Mouse (Mus musculus): ENCODE results near the gene Prpf8.
"Not testable (repeated sequence)": the region's sequence is repeated elsewhere in the genome, so short reads cannot be mapped to it uniquely, and the experiment has no call there.

Prpf8 gene

DNA sequence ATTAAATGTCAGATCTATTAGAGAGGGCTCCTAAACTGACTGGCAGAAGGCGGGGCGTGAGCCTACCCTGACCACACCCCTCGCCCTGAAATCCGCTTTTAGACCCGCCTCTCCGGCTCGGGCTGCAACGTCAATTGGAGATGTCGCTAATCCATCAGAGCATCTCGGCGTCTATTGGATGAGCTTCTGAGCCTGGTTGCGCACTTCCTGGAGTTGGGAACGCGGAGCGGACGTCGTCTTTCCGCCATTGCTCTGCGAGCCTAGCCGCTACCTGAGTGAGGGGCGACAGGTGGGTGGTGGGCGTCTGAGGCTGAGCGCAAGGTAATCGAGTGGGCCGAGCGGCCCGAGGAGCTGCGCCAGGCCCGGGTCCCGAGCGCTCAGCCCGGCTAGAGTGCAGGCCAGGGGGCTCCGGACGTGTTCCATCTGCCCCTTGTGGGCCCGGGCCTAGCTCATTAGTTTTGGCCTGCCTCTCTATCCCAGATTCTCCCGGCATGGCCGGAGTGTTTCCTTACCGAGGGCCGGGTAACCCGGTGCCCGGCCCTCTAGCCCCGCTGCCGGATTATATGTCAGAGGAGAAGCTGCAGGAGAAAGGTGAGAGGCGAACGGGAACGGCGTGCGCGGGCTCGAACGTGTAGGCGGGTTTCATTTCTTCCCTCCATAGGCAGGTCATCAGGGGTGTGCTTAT lies at the start of gene Prpf8:
Prpf8 (plus strand) TSS at position 216 of the 685 bp plus-strand sequence.
- in situ Hi-C loops (cut with MboI, MseI) = no loop called here

DNA sequence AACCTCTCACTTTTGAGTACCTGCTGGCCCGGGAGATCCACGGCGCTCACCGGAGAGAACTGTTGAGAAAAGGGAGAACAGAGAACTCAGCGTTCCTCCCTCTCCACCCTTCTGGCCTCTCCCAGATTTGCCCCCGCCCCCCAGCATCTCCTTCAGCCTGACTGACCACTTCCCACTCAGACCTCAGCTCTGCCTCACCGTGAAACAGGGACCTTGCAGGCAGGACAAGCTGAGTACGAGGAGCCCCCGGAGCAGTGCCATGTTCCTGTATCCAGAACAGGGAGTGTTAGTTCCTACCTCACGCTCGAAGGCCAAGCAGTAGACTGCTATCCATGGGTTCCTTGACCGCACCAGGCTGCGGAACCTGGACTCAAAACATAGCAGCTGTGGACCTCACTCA lies 48.4 kb upstream of the Prpf8 start:
- in situ Hi-C loops (cut with MboI, MseI) = no loop called here

DNA sequence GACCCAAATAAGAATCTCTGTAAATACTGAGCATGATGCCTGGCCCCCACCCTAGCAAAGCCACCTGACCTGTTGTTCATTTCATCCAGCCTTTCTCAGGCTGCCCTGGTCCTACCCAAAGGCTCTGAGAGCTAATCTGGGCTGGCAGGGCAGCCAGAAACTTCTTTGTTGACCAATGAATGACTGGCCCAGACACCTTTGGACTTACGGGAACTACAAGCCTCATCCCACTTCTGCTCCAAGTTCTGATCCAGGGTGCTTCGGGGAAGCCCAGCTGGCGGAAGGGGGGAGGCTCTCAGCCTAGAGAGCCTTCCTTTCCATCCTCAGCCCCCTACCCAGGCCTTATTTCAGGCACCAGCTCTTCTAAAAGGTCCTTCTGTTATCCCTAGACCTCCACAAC lies 47.8 kb upstream of the Prpf8 start:
- in situ Hi-C loops (cut with MboI, MseI) = no loop called here

DNA sequence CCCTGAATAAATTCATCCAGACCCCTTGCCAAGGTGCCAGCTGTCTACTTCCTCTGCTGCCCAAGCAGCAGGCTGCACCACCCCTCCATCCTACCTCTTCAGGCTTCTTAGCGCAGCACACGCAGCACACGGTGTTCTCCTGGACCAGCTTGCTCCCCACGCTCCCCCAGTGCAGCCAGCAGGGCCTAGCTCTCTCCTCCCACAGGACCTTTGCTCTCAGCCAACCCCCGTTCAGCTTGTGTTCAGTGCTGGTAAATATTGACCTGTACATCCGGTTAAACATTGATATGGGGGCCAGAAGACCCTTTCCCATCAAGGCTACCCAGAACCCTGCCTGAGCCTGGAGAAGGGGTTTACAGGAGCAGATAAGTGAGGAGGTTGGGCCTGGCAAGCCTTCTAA lies 47.3 kb upstream of the Prpf8 start, which contains the start of gene Serpinf2:
Serpinf2 (minus strand) TSS at position 229 of the 400 bp plus-strand sequence.
- in situ Hi-C loops (cut with MboI, MseI) = no loop called here

DNA sequence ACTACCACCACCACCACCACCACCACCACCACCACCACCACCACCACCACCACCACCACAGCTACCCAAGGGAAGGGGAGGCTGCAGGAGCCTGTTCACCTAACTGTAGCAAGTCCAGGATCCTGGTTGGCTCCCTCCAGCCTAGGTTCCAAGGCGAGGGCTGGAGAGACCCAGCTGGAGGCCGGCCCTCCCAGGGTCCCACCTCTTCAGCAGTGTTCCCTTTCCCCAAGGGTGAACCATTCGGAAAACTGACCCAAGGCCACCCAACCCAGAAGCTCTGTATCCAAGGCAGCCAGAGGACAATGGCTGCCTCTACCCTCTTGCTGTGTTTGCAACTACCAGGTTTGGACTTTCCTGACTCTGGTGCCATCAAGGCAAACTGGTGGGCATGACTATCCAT lies 46.7 kb upstream of the Prpf8 start:
- in situ Hi-C loops (cut with MboI, MseI) = no loop called here

DNA sequence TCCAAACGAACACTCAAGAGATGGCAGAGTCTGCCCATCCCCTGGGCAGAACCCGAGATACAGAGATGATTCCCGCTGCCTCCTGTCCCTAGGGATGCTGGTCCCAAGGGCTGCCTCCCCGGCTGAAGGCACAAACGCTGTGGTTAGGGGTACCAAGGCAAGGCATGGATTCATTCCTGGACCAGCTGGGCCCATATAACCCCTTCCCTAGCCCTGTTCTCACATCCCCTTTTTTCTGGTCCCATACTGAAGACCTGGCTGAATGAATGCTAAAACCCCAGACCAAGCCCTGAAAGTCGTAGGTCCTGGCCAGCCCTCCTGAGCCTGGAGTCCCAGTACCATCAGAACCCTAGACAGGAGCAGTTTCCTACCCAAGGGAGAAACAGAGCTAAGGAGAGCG lies 45.6 kb upstream of the Prpf8 start:
- in situ Hi-C loops (cut with MboI, MseI) = no loop called here

DNA sequence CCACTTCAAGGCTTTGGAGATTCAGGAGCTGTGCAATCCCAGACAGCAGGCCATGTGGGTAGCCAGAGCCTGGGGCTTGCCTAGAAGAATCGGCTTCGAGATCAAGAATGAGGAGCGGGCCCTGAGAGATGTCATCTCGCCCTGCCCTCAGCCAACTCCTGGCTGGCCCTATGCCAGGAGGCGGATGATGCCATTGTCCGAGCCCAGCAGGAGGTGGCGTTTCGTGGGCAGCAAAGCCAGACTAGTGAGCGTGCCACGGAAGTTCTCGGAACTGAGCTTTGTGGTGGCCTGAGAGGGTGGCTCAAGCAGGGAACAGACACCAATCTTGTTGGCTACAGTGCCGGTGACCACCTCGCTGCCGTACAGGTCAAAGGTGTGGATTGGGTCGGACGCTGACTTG lies 45.0 kb upstream of the Prpf8 start:
- in situ Hi-C loops (cut with MboI, MseI) = no loop called here

DNA sequence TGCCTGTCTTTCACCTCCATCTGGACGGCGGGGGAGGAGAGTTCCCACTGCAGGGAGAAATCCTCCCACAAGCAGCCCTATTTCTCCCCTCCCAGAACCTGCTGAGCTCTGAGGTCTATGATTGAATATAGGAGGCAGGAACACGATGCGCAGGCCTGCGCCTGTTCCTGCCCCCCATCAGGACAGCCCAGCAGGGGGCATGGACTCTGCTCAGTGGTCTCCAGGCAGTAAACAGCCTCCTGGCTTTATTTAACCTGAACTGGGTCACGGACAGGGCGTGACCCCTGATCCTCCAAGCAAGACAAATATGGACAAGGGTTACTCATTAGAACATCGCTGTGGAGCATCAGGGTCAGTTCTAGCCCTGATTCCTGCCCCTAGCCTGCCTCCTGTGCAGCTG lies 42.9 kb upstream of the Prpf8 start:
- in situ Hi-C loops (cut with MboI, MseI) = no loop called here

DNA sequence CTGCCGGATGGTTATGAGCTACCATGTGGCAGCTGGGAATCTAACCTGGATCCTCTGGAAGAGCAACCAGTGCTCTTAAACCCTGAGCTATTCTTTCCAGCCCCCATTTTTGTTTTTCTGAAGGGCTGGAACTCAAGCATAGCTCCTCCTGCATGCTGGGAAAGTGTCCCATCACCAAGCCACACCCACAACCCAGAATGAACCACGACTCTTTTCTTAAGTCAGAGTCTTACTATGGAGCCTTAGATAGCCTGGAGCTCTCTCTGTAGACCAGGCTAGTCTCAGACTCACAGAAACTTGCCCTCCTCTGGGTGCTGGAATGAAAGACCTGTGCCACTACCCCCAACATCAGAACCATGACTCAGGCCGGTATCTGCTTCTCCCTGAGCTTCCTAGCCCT lies 38.0 kb upstream of the Prpf8 start:
- in situ Hi-C loops (cut with MboI, MseI) = no loop called here

DNA sequence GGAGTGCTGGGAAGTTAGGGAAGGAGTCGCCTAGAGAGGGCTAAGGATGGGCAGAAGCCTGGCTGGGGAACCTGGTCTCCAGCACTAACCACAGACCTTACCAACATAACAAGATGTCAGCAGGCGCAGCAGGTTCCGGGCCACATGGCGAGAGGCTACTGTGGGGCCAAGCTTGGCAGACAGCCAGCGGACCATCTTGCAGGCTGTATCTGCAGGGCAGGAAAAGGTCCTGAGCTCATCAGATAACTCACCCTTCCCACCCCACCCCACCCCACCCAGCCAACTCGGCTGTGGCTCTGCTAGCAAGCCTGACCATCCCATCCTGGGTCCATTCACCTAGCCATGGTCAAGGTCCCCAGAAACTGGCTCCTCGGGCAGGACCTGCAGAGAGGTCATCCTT lies 36.9 kb upstream of the Prpf8 start:
- in situ Hi-C loops (cut with MboI, MseI) = no loop called here

DNA sequence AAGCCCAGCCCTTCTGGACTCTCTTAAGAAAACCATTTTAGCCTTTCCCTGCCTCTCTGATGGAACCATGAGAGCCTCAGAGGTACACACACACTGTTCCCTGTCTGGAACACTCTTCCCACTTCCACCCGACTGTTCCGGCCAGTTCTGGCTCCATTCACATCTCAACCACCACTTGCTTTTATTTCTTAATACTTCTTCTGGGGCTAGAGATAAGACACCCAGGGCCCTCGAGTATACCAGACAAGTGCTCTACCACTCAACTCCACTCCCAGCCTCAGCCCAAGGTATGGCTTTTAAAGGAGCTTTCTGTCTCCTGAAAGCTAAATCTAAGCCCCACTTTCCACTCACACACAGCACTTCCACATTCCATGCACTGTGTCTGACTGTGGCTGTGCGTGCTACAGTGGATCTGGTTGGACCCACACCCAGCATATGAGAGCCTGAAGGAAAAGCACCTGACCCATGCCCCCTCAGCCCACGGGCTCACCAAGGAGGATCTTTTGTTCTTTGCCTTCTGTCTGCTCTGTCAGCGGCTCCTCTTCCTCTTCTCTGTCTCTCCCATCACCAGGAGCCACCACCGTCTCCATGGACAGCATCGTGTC lies 36.2 kb upstream of the Prpf8 start:
- in situ Hi-C loops (cut with MboI, MseI) = no loop called here

DNA sequence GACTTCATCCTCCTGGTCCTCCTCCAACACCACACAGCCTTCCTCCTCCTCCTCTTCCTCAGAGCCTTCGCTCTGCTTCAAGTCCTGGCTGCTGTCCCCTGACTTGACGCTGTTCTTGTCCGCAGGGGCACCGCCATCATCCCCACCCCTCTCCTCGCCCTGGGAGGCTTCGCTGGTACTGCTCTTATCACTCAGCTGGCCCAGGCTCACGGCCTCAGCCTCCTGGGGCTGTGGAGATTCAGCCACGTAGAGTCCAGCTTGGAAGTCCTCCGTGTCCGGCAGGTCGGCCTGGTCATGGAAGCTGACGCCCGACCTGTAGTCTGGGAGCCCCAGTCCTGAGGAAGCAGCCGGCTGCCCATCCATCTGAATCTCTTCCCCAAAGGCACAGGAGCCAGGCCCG lies 35.7 kb upstream of the Prpf8 start:
- in situ Hi-C loops (cut with MboI, MseI) = no loop called here

DNA sequence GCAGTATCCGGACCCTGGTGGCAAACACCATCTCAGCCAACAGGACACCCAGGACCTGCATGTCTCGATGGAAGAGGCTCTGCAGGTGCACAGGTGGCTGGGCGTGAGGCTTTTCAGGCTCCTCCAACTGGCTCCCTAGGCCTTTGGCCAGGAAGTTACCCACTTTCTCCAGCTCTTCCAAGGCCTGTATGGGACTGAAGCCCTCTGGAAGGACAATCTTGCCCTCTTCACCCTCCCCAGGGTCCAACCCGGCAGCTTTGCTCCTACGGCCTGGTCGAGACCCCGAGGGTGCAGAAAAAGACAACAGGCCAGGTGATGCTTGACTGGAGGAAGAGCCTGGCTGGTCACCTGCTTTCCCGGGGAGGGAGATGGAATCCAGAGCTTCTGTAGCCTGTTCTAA lies 34.5 kb upstream of the Prpf8 start:
- in situ Hi-C loops (cut with MboI, MseI) = no loop called here

DNA sequence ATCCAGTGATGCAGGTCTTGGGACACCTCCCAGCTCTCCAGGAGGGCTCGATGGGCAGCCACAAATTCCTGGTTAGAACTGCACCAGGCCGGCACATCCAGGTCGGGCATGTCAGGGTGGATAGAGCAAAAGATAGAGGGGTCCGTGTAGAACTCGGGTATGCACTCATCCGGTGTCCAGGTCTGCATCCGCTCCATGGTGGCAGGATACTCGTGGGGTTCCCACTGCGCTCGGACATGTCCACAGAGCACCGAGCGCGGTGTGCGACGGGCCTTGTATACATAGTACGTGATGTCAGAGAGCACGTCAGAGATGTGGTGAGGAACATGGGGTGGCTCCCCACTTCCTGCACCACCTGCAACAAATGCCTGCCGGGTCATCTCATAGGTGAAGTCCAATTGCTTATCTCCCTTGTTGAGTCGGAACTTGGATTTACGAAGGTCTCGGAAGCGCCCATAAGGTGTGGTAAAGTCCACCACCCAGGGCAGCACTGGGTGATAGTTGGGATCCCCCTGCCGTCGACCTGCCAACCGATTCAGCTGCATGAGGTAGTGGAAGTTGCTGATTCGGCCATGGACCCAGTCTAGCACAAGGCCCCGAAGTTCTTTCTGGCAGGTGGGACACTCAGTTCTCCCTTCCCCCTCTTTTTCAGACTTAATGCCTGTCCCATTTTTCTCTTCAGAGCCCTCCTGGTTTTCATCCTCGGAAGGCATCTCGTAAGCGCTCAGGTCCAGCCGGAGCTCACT lies 33.6 kb upstream of the Prpf8 start:
- in situ Hi-C loops (cut with MboI, MseI) = no loop called here

DNA sequence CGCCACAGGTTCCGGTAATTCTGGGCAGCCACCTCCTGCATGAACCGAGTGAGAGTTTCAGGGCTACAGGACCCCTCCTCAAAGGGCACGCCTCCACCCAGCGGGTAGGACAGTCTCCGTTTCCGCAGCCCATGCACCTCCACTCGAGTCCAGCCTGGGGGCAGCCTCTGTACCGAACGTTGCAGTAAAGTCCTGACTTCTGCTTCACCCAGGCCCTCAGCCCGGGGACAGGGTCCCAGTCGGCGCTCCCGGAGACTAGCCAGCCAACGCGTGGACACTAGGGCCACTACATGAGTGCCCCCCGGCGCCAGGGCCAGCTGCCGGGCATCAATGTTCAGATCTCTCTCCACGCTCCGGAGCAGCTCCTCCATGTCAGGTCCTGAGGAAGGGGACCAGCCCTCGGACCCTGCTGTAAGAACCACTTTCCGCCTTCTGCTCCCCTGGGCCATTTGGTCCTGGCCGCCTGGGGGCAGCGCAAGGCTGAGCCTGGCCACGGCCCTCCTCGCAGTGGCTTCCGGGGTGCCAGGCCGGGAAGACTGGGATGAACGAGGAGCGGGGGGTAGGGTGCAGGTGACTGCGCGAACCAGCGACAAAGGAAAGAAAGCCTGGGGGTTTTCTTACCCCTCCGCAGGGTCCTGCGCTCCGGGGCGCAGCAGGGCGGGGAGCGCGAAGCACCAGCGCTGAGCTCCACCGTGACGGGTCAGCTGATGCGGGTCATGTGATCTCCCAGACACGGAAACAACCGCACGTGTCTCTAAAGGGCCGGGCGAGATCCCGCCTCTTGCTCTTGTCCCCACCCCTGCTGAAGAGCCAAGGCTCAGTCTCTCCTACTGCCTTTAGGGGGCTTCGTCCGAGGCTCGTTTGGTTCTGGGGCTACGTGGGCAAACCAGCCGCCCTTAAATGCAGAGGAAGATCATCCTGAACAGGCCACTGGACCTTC lies 32.4 kb upstream of the Prpf8 start, which contains the start of gene Wdr81:
Wdr81 (minus strand) TSS at position 727 of the 940 bp plus-strand sequence.
- in situ Hi-C loops (cut with MboI, MseI) = no loop called here

DNA sequence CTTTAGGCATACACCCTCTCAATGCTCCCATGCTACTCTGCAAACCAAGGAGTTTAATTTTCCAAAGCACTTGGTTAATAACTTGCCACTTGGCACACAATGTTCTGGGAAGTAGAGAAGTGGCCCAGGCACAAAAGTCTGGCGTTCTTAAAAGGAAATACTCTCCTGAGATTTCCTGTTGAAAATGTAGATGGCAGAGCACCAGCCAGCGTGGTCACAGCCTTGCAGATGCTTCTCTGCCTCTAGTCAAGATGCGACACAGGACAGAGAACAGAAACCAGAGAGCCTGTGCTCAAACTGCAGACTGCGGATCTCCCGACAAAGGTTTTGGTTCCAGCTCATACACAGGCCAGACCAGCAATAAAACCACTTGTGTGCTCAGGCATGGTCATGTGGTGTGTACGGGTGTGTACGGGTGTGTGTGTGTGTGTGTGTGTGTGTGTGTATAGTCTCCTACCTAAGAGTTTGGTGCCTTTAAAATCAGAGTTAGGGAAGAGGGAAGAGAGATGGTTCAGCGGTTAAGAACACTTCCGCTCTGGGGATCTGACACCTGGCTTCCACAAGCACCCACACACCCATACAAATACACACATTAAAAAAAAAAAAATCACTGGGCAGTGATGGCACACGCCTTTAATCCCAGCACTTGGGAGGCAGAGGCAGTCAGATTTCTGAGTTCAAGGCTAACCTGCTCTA lies 31.4 kb upstream of the Prpf8 start:
- in situ Hi-C loops (cut with MboI, MseI) = no loop called here

DNA sequence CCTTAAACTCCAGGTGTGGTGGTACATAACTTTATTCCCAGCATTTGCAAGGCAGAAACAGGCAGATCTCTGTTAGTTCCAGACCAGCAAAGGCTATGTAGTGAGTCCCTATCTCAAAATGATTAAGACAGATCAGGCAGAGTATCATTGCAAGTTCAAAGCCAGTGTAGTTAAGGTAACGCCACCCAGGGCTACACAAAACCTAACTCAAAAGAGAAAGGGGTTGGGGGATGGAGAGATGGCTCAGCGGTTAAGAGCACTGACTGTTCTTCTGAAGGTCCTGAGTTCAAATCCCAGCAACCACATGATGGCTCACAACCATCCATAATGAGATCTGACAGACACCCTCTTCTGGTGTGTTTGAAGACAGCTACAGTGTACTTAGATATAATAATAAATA lies 30.6 kb upstream of the Prpf8 start:
- in situ Hi-C loops (cut with MboI, MseI) = not testable (repeated sequence)

DNA sequence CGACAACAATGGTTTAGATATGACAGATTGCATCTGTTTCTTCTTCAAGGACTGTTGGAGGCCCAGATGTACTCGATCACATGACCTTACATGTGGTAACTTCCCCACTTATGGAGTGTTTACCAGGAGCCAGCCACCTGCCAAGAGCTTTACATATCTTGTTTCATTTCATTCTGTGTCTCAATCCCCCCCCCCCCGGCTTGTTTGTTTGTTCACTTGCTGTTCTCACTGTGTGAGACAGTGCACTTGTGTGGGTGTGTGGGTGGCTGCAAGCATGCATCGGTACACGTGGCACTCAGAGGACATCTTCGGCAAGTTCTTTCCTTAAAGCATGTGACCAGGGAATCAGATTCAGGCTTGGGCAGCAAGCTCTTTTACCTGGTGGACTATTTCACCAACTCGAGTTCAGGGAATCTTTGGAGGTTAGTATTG lies 30.2 kb upstream of the Prpf8 start:
- in situ Hi-C loops (cut with MboI, MseI) = no loop called here

DNA sequence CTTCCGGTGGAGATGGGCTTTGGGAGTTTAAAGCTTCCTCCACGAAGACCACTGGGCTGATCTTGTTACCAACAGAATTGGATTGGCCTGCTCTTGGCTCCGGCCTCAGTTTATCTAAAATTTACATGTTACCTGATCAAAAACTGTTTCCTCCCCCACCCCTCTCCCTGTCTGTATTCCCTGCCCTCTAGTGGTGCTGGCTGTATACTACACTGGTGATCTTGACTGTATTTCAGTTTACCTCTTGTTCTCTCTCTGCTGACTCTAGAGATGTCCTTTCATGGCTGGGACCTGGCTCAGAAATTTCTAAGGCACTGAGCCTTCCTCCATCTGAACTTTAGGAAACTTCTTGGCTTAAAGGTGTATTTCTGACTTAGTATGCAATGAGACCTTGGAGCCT lies 28.4 kb upstream of the Prpf8 start:
- in situ Hi-C loops (cut with MboI, MseI) = no loop called here

DNA sequence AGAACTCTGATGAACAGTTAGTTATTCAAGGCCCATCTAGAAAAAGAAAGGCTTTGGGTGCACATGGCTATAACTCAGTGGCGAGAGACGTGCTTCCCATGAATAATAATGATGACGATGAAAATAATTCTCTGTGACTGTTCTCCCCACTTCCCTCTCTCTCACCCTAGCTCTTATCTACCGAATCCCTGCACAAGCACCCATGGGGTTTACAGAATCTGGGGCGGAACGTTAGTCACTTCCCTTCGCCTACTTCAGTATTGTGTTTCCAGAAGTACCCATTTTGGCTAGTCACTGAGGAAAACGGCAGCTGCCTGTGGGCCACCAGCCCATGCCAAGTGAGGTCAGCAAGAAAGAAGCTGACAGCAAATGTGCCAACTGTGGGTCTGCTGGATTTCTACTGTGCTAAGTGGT lies 28.0 kb upstream of the Prpf8 start:
- in situ Hi-C loops (cut with MboI, MseI) = no loop called here

DNA sequence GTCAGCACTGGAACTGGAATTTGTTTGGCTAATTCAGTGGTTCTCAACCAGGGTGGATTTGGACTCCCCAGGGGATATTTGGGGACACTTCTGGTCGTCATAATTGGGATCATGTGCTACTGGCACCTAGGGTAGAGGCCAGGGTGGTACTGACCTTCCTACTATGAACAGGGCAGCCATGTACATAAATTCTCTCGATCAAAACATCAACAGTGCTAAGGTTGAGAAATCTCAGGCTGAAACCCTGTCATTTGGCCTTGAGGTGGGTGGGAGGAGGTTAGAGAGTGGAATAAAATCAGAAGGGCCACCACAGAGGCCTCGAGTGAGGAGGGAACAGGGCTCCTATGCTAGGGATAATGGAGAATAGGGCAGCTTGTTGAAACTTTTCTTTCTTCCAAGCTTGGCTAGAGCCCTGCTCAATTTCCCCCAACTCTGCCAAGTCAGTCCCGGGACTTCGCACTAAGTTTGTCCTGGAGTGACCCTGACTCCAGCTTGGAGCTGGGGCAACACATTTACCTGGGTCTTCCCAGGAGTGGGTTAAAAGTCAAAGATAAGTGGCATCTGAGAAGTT lies 27.4 kb upstream of the Prpf8 start:
- in situ Hi-C loops (cut with MboI, MseI) = no loop called here

Measured in T-helper 2 cell (primary cell).